Mouse (Mus musculus): ENCODE data around the gene Mex3a. TPM values are rescaled to one million over a fixed set of nuclear protein-coding genes. Genes with fewer than 3 reads are reported as not detected.

Gene Mex3a
- total and polyA plus RNA-seq, 3 experiments: 1.1 to 4.9 (median 2.5) TPM

Other genes with a start within 250 kb of the Mex3a start
Only the 20 nearest of the 23 such genes appear.
- 755 and 1,009 TPM in 2 replicates for gene Cct3, start 235.3 kb upstream of the Mex3a start, total RNA-seq (2012; rRNA removed)
- gene Cct3, start 235.3 kb upstream of the Mex3a start, total RNA-seq (2014; rRNA removed): 742 and 817 TPM in 2 replicates
- 546 and 579 TPM in 2 replicates for gene Cct3, start 235.3 kb upstream of the Mex3a start, polyA plus RNA-seq (2012; ENCODE audit: insufficient read length, low read depth)
- gene Glmp, start 207.4 kb upstream of the Mex3a start, total RNA-seq (2012; rRNA removed): 67.4 and 75.6 TPM in 2 replicates
- gene Glmp, start 207.4 kb upstream of the Mex3a start, total RNA-seq (2014; rRNA removed): 37.8 and 42.7 TPM in 2 replicates
- 134 and 163 TPM in 2 replicates for gene Glmp, start 207.4 kb upstream of the Mex3a start, polyA plus RNA-seq (2012; ENCODE audit: insufficient read length, low read depth)
- gene Tmem79, start 196.2 kb upstream of the Mex3a start, total RNA-seq (2012; rRNA removed): 3.2 and 3.4 TPM in 2 replicates
- gene Tmem79, start 196.2 kb upstream of the Mex3a start, total RNA-seq (2014; rRNA removed): 1.0 and 1.6 TPM in 2 replicates
- gene Tmem79, start 196.2 kb upstream of the Mex3a start, polyA plus RNA-seq (2012; ENCODE audit: insufficient read length, low read depth): 3.5 and 3.7 TPM in 2 replicates
- 58.3 and 65.9 TPM in 2 replicates for gene Smg5, start 196.1 kb upstream of the Mex3a start, total RNA-seq (2012; rRNA removed)
- 43.7 and 44.8 TPM in 2 replicates for gene Smg5, start 196.1 kb upstream of the Mex3a start, total RNA-seq (2014; rRNA removed)
- 77.0 and 81.6 TPM in 2 replicates for gene Smg5, start 196.1 kb upstream of the Mex3a start, polyA plus RNA-seq (2012; ENCODE audit: insufficient read length, low read depth)
- 0.08 and 0.13 TPM in 2 replicates for gene Paqr6, start 167.8 kb upstream of the Mex3a start, total RNA-seq (2012; rRNA removed)
- not detected in 2 replicates for gene Paqr6, start 167.8 kb upstream of the Mex3a start, total RNA-seq (2014; rRNA removed)
- 0.21 and 0.42 TPM in 2 replicates for gene Paqr6, start 167.8 kb upstream of the Mex3a start, polyA plus RNA-seq (2012; ENCODE audit: insufficient read length, low read depth)
- gene Bglap3, start 159.7 kb upstream of the Mex3a start, total RNA-seq (2012; rRNA removed): 0.59 and 1.0 TPM in 2 replicates
- gene Bglap3, start 159.7 kb upstream of the Mex3a start, total RNA-seq (2014; rRNA removed): 1.7 and 2.7 TPM in 2 replicates
- 2.0 and 2.1 TPM in 2 replicates for gene Bglap3, start 159.7 kb upstream of the Mex3a start, polyA plus RNA-seq (2012; ENCODE audit: insufficient read length, low read depth)
- not detected in 2 replicates for gene Bglap2, start 153.7 kb upstream of the Mex3a start, total RNA-seq (2012; rRNA removed)
- not detected in 2 replicates for gene Bglap2, start 153.7 kb upstream of the Mex3a start, total RNA-seq (2014; rRNA removed)
- not detected in 2 replicates for gene Bglap2, start 153.7 kb upstream of the Mex3a start, polyA plus RNA-seq (2012; ENCODE audit: insufficient read length, low read depth)
- gene Bglap, start 147.9 kb upstream of the Mex3a start, total RNA-seq (2012; rRNA removed): not detected in 2 replicates
- not detected in 2 replicates for gene Bglap, start 147.9 kb upstream of the Mex3a start, total RNA-seq (2014; rRNA removed)
- not detected in 2 replicates for gene Bglap, start 147.9 kb upstream of the Mex3a start, polyA plus RNA-seq (2012; ENCODE audit: insufficient read length, low read depth)
- 99.1 and 99.9 TPM in 2 replicates for gene Pmf1, start 122.1 kb upstream of the Mex3a start, total RNA-seq (2012; rRNA removed)
- 102 and 104 TPM in 2 replicates for gene Pmf1, start 122.1 kb upstream of the Mex3a start, total RNA-seq (2014; rRNA removed)
- 135 and 144 TPM in 2 replicates for gene Pmf1, start 122.1 kb upstream of the Mex3a start, polyA plus RNA-seq (2012; ENCODE audit: insufficient read length, low read depth)
- 8.9 and 11.5 TPM in 2 replicates for gene Slc25a44, start 107.3 kb upstream of the Mex3a start, total RNA-seq (2012; rRNA removed)
- gene Slc25a44, start 107.3 kb upstream of the Mex3a start, total RNA-seq (2014; rRNA removed): 12.9 and 13.2 TPM in 2 replicates
- gene Slc25a44, start 107.3 kb upstream of the Mex3a start, polyA plus RNA-seq (2012; ENCODE audit: insufficient read length, low read depth): 15.9 and 17.5 TPM in 2 replicates
- gene Sema4a, start 71.2 kb upstream of the Mex3a start, total RNA-seq (2012; rRNA removed): 4.5 and 4.7 TPM in 2 replicates
- 2.3 and 3.5 TPM in 2 replicates for gene Sema4a, start 71.2 kb upstream of the Mex3a start, total RNA-seq (2014; rRNA removed)
- 7.1 and 7.9 TPM in 2 replicates for gene Sema4a, start 71.2 kb upstream of the Mex3a start, polyA plus RNA-seq (2012; ENCODE audit: insufficient read length, low read depth)
- 60.7 and 67.7 TPM in 2 replicates for gene Lmna, start 22.4 kb upstream of the Mex3a start, total RNA-seq (2012; rRNA removed)
- 16.1 and 19.8 TPM in 2 replicates for gene Lmna, start 22.4 kb upstream of the Mex3a start, total RNA-seq (2014; rRNA removed)
- gene Lmna, start 22.4 kb upstream of the Mex3a start, polyA plus RNA-seq (2012; ENCODE audit: insufficient read length, low read depth): 17.2 and 21.5 TPM in 2 replicates
- gene Rab25, start 15.9 kb downstream of the Mex3a start, total RNA-seq (2012; rRNA removed): 4.1 and 7.1 TPM in 2 replicates
- 0.76 and 0.79 TPM in 2 replicates for gene Rab25, start 15.9 kb downstream of the Mex3a start, total RNA-seq (2014; rRNA removed)
- 1.8 and 2.0 TPM in 2 replicates for gene Rab25, start 15.9 kb downstream of the Mex3a start, polyA plus RNA-seq (2012; ENCODE audit: insufficient read length, low read depth)
- gene Lamtor2, start 20.7 kb downstream of the Mex3a start, total RNA-seq (2012; rRNA removed): 73.2 and 96.6 TPM in 2 replicates
- gene Lamtor2, start 20.7 kb downstream of the Mex3a start, total RNA-seq (2014; rRNA removed): 42.3 and 44.0 TPM in 2 replicates
- gene Lamtor2, start 20.7 kb downstream of the Mex3a start, polyA plus RNA-seq (2012; ENCODE audit: insufficient read length, low read depth): 56.0 and 83.9 TPM in 2 replicates
- 39.6 and 47.3 TPM in 2 replicates for gene Ubqln4, start 21.4 kb downstream of the Mex3a start, total RNA-seq (2012; rRNA removed)
- gene Ubqln4, start 21.4 kb downstream of the Mex3a start, total RNA-seq (2014; rRNA removed): 22.4 and 22.8 TPM in 2 replicates
- gene Ubqln4, start 21.4 kb downstream of the Mex3a start, polyA plus RNA-seq (2012; ENCODE audit: insufficient read length, low read depth): 55.7 and 62.2 TPM in 2 replicates
- gene Ssr2, start 43.5 kb downstream of the Mex3a start, total RNA-seq (2012; rRNA removed): 364 and 435 TPM in 2 replicates
- 325 and 377 TPM in 2 replicates for gene Ssr2, start 43.5 kb downstream of the Mex3a start, total RNA-seq (2014; rRNA removed)
- gene Ssr2, start 43.5 kb downstream of the Mex3a start, polyA plus RNA-seq (2012; ENCODE audit: insufficient read length, low read depth): 307 and 346 TPM in 2 replicates
- gene Arhgef2, start 73.6 kb downstream of the Mex3a start, total RNA-seq (2012; rRNA removed): 40.0 and 43.9 TPM in 2 replicates
- gene Arhgef2, start 73.6 kb downstream of the Mex3a start, total RNA-seq (2014; rRNA removed): 15.0 and 18.5 TPM in 2 replicates
- gene Arhgef2, start 73.6 kb downstream of the Mex3a start, polyA plus RNA-seq (2012; ENCODE audit: insufficient read length, low read depth): 31.4 and 43.1 TPM in 2 replicates
- 0.08 TPM in 1 of 2 replicates, not detected in the other for gene Rxfp4, start 120.7 kb downstream of the Mex3a start, total RNA-seq (2012; rRNA removed)
- not detected in 2 replicates for gene Rxfp4, start 120.7 kb downstream of the Mex3a start, total RNA-seq (2014; rRNA removed)
- not detected in 2 replicates for gene Rxfp4, start 120.7 kb downstream of the Mex3a start, polyA plus RNA-seq (2012; ENCODE audit: insufficient read length, low read depth)
- gene Khdc4, start 153.4 kb downstream of the Mex3a start, total RNA-seq (2012; rRNA removed): 35.2 and 40.2 TPM in 2 replicates
- gene Khdc4, start 153.4 kb downstream of the Mex3a start, total RNA-seq (2014; rRNA removed): 56.6 and 58.6 TPM in 2 replicates
- 53.6 TPM in 2 replicates for gene Khdc4, start 153.4 kb downstream of the Mex3a start, polyA plus RNA-seq (2012; ENCODE audit: insufficient read length, low read depth)
- 21.4 and 23.7 TPM in 2 replicates for gene Rit1, start 184.4 kb downstream of the Mex3a start, total RNA-seq (2012; rRNA removed)
- 28.7 and 29.1 TPM in 2 replicates for gene Rit1, start 184.4 kb downstream of the Mex3a start, total RNA-seq (2014; rRNA removed)
- gene Rit1, start 184.4 kb downstream of the Mex3a start, polyA plus RNA-seq (2012; ENCODE audit: insufficient read length, low read depth): 18.4 and 20.6 TPM in 2 replicates

Measured in CH12.LX (cell line).